1 mouse cellular context compared by ENCODE assay signal in genomic region chrX:48158229-48158919, GRCm38 (mm10).
TF ChIP-seq lines count a peak whose summit lies in the region.

No protein-coding gene starts in this region.

TF ChIP-seq in MEL, 35 proteins besides CTCF, POLR2A, EP300 and RAD21:
- TF ChIP-seq MEF2A (IDR thresholded peaks at IDR 0.05; ENCODE audit: extremely low read depth, insufficient replicate concordance, low read depth, low read length, poor library complexity, severe bottlenecking), result no peak
- TF ChIP-seq GATA1 (IDR thresholded peaks at IDR 0.05; ENCODE audit: low read depth, low read length), result no peak
- no peak for TF ChIP-seq CHD2 (IDR thresholded peaks at IDR 0.05; ENCODE audit: low read length)
TF ChIP-seq in MEL: peak in this region for 0.
